Mouse (Mus musculus): Measurements from ENCODE around the gene Serping1.
"Not testable (repeated sequence)": the region's sequence is repeated elsewhere in the genome, so short reads cannot be mapped to it uniquely, and the experiment has no call there.

Gene Serping1

DNA sequence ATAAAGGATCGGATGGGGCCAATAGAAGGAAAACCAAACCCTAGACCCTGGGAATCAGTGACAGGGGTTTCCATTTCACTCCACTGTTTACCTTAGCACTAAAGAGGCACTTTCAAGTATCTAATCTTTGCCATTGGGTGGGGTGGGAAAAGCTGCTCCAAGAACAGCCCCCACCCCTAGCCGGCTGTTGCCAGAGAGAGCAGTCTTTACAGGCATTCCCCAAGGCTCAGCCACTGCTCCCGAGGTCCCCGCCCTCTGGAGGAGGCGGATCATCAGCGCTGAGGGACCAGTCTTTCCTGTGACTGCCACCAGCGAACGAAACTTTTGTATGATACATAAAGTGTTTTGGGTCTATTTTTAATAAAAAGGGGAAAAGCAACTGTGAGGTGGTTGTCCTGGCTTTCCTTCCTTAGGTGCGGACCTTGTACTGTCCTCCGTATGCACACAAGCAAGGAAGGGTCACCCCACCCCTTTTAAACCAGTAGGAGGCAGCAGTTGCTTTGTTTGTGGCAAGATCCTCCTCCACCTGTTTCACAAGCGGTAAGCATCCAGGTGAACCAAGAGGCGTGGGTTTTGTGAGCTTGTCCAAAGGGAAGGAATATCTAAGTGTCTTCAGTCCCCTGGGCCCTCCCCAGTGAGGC is 36.9 kb downstream of the Serping1 start:
- DNase-seq (ENCODE audit: low read depth, low spot score): no peak

DNA sequence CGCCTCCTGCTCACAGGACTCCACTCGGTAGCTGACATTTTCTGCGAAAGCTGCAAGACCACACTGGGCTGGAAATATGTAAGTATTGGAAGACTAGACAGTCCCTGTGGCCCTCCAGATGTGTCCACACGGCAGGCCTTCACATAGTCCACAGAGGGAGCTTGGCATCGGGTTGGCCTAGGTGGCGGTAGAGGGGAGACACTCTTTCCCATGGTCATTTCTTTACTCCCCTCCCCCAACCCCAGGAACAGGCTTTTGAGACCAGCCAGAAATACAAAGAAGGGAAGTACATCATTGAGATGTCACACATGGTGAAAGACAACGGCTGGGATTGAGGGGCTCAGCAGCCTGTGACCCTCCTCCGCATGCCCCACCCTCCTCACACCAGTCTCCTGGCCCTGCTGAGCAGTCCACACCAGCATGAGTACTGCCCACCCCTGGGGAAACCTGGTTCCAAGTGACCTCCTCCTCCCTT is 37.8 kb downstream of the Serping1 start:
- no peak for DNase-seq (ENCODE audit: low read depth, low spot score)

DNA sequence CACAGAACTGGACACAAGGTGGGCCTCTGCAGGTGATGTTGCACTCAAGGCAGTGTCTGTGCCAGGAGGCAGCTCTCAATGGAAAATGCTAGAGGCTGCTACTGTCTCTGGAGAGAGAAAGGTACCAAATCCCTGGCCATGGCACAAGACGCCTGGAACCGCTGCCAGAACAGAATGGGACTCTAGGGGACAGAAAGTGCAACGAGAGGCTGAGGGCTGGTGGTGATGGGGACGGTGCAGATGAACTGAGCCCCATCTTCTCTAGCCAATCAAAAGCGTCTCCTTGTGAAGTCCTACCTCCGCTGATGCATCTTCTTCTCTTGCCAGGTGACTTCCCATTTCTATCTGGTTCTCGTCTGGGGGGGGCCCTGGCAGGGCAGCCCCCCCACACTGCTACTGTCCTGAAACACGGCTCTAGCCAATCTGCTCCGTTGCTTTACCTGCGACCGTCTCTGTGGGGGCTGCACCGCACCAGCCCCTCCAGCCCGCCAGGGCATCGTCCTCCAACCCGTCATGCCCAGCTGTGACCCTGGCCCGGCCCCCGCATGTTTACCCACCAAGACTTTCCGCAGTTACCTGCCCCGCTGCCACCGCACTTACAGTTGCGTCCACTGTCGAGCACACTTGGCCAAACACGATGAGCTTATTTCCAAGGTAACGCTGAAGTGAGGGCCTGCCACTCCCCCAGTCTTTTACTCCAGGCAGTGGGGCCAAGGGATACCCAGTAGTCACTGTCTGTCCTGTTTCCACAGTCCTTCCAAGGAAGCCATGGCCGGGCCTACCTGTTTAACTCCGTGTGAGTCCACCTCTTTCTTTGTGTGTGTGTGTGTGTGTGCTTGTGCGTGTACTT is 38.7 kb downstream of the Serping1 start:
- DNase-seq (ENCODE audit: low read depth, low spot score): no peak

DNA sequence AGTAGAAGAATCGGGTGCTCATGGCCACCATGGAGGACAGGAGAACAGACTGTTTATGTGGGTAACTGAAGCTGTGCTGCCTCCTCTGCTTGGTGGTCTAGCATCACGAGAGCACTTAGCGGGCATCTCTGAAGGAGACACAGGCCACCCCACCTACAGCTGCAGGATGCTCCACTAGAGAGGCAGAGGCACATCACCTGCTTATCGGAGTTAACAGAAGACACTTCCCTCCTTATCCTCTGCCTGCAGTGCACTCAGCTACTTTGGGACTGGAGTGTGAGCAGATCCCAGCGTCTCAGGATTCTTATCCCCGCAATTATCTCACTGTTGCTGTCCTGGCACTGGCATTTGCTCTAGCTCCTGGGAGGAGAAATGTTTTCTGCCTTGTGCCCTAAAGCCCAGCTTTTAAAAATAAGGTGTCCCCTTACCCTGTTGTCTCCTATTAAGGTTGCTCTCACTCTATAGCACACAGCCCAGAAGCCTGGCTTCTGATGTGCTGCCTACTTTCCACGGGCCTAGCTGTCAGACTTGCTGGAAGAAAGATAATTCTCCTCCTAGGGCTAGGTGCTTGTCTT is 39.8 kb downstream of the Serping1 start:
- no peak for DNase-seq (ENCODE audit: low read depth, low spot score)

DNA sequence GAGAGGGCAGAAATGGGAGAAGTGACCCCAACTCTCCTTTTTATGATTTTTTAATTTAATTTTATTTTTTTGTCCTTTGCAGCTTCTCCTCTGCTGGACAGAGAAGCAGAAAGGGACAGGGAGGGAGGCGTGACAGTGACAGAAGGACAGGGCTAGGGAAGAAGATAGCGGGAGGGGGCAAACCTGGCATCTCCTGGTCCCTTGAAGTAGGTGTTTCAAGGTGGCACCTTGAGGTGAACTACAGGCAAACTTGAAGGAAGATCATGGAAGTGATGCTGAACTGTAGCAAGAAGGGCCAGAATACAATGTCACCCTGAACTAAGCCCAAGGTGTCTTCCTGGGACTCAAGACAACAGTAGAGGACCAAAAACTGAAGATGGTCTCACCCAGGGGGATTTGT is 40.3 kb downstream of the Serping1 start:
- no peak for DNase-seq (ENCODE audit: low read depth, low spot score)

DNA sequence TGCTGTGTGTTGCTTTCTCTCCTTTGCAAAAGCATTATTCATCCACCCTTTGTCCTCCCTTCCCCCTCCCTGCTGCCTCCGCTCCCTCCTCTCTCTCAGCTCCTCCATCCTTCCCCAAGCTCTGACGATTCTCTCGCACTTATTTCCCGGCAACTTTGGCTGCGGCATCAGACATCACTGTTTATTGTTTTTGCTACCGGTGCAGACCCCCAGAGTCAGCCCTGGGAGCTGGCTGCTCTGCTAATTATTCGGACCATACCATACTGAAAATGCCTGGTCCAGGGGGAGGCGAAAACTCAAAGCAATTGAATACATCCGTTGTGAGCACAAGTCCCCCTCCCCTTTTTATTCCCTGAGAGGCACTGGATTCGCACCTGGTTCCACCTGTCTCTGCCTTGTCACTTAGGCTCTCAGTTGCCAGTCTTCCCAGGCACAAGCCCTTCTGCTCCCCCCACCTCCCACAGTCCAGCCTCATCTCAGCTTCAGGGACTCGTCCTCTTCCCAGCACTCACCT is 40.8 kb downstream of the Serping1 start:
- no peak for DNase-seq (ENCODE audit: low read depth, low spot score)

DNA sequence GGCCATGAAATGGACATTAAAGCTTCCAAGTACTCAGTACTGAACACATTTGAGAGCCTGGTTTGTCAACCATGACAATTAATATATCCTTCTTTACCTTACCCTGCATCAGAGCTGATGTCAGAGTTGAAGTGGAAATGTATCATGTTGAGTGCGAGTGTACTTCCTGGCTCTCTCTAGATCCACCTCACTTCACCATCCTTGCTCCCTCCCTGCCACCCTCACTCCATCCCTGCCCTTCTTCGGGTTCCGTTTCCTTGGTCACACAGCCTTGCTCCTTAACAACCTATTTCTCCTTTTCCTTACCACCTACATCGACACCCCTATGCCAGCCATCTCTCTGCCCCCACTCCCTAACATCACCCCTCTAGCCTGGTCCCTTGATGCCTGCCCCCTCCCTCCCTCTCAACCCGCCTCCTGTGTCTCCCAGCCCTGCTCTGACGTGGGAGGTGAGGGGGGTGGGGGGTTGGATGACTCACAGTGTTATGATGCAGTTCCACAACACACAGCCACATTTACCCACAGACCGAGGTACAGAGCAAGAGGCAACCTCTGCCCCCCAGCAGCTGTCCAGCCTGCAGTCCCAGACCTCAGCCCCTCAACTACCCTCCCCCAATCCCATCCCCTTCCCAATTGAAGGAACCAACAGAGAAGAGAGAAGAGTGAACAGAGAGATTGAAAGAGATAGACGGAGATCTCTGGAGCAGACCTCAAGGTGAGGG is 41.5 kb downstream of the Serping1 start, which contains the start of gene Ypel4:
Gene Ypel4 (plus strand): TSS at position 480 of the 722 bp plus-strand sequence.
- no peak for DNase-seq (ENCODE audit: low read depth, low spot score)

DNA sequence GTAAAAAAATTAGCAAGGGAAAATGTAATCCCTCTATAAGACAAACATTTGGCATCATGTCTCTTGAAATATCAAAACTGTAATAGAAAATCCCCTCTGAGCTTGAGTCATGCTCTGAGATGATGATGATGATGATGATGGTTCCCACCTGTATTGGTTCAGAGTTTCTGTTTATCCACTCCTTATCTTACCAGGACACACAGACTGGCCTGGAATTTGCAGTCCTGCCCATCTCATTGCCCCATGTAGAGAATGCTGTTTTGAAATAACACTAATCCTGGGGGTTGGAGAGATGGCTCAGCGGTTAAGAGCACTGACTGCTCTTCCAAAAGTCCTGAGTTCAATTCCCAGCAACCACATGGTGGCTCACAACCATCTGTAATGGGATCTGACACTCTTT is 42.9 kb downstream of the Serping1 start:
- DNase-seq (ENCODE audit: low read depth, low spot score): no peak

DNA sequence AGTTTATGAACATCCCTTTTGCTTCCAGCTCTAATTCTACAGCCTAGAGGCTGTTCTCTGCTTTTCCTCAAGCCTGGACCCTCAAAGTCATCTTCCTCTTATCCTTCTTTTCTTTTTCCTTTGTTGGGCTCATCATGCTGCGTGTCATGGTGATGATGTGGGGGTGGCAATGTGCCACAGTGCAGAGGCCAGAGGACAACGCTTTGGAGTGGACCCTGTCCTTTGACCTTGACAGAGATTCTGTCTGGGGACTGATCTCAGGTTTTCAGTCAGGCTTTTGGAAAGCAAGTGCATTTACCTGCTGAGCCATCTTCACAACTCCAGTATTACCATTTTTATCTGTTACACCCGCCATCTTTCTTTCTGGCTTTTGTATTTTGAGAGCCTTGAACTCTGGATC is 44.0 kb downstream of the Serping1 start:
- DNase-seq (ENCODE audit: low read depth, low spot score): no peak

DNA sequence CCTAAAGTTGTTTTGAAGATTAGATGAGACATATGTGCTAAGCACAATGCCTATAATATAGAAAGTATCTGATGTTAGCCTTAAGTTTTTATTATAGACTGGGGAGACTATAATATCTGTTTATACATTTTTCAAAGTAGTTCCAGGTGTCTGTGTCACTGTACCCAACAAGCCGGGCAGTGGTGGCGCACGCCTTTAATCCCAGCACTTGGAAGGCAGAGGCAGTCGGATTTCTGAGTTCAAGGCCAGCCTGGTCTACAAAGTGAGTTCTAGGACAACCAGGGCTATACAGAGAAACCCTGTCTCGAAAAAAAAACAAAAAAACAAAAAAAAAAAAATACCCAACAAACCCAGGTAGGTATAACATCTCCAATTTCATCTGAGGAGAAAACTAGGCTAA is 47.1 kb downstream of the Serping1 start:
- DNase-seq (ENCODE audit: low read depth, low spot score): not testable (repeated sequence)

DNA sequence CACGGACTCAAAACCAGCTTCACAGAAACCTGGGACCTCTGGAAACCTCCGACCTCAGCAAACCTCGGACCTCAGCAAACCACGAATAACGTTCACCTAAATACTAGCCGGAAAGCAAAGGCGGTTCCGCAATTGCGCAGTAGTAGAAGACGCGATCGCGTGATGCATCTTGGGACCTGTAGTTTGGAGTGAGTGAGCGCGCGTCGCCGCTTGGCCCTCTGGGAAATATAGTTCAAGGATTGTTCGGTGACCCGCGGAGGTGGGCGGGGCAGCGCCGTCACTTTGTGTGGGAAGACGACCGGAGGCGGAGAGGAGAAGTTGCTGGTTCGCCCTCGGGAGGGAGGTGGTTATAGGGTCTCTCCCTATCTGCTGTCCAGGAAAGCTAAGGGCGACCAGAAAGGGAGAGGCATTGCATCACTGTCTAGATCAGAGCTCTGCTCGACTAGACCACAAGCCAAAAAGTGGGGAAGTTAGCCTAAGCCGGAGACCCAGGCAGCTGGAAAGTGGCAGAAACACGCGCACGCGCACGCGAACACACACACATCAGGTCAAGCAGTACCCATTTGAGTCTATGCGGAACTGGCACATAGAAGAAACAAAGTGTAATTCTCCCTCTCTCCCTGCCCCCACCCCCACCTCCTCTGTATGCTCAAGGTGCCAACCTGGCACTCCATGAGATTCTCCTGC is 47.9 kb downstream of the Serping1 start, which contains the start of gene Clp1:
Gene Clp1 (minus strand): TSS at position 179 of the 687 bp plus-strand sequence.
- DNase-seq (ENCODE audit: low read depth, low spot score): peak; percentile 97

DNA sequence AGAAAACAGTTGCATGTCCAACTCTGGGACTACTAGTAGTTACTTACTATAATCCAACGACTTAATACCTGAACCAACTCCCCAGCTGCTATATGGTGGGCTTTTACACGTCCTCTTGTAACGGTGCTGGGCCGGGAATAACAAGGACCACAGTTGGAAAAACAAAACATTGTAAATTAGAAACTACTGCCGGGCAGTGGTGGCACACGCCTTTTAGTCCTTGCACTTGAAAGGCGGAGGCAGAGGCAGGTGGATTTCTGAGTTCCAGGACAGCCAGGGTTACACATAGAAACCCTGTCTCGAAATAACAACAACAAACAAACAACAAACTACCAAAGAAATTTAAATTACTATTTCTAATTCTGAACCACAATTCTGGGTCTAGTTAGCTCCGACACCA is 48.5 kb downstream of the Serping1 start:
- DNase-seq (ENCODE audit: low read depth, low spot score): no peak

DNA sequence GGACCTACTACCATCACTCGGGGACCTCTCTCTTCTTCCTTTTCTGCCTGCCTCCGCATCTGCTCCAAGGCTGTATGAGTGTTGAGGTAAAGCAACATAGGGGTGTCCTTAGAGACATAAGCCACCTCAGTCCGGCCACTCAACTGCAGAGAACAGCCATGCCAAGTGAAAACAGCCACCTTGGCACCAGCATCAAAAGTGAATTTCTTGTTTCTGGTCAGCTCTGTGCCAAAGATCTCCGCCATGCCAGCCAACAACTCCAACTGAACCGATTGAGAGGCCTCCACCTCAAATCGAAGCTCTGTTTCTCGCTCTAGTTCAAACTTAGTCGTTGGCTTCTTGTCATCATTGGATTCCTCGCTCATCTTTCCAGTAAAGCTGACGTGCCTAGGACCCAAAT is 49.5 kb downstream of the Serping1 start:
- DNase-seq (ENCODE audit: low read depth, low spot score): no peak

DNA sequence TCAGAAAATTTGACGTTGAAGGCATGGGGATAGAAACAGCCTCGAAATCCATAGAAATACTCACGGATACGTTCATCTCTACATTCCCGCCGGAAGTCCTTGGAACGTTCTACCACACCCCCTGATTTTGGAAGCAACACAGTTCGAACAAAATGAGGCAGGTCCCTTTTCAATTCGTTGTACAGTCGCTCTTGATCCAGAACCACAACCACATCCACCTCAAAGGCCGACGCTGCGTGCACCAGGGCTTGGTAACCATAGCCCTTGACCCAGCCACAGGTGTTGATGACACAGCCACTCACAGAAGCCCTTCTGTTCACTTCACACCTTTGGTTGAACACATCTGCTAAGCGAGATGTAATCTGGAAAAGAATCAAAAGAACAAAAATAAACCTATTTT is 51.4 kb downstream of the Serping1 start:
- DNase-seq (ENCODE audit: low read depth, low spot score): no peak

DNA sequence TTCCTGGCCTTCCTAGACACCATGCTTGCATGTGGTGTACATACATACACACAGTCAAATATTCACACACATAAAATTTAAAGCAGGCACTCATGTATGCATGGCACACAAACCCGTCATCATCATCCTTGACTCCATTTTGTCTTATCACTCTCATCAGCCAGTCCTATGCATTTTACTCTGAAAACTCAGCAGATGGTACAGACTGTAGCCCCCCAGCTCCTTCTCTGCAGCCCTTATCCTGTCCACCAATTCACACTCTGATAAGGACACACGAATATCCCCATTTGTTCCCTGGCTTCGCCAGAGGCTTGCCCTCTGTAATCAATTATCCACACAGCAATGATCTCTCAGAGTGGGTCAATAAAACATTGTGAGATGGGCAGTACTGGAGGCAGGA is 54.1 kb downstream of the Serping1 start:
- DNase-seq (ENCODE audit: low read depth, low spot score): no peak

DNA sequence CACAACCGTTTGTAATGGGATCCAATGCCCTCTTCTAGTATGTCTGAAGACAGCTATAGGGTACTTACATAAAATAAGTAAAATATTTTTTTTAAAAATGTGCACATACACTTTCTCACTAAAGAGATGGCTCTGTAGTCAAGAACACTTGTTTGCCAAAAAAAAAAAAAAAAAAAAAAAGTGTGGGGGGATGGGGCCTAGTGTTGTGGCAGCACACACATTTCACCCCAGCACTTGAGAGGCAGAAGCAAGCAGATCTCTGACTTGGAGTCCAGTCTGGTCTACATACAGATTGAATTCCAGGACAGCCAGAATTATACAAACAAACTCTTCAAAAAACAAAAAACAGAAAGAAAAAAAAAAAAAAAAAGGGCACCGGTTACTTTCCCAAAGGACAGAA is 54.5 kb downstream of the Serping1 start:
- no peak for DNase-seq (ENCODE audit: low read depth, low spot score)

DNA sequence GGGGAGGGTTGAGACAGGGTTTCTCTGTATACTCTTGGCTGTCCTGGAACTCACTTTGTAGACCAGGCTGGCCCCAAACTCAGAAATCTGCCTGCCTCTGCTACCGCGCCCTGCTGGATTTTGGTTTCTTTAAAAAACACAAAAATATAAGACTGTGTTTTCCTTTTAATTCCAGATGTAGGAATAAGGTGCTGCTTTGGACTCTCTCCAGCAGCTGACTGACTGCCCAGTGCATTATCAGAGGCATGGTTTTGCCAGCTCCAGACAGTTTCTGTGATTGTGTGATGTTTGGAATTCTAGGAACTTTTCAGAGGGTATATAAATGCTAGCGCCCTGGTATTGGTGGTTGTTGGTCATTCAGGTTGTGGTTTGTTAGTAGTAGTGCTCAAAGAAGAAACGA is 57.9 kb downstream of the Serping1 start:
- no peak for DNase-seq (ENCODE audit: low read depth, low spot score)

DNA sequence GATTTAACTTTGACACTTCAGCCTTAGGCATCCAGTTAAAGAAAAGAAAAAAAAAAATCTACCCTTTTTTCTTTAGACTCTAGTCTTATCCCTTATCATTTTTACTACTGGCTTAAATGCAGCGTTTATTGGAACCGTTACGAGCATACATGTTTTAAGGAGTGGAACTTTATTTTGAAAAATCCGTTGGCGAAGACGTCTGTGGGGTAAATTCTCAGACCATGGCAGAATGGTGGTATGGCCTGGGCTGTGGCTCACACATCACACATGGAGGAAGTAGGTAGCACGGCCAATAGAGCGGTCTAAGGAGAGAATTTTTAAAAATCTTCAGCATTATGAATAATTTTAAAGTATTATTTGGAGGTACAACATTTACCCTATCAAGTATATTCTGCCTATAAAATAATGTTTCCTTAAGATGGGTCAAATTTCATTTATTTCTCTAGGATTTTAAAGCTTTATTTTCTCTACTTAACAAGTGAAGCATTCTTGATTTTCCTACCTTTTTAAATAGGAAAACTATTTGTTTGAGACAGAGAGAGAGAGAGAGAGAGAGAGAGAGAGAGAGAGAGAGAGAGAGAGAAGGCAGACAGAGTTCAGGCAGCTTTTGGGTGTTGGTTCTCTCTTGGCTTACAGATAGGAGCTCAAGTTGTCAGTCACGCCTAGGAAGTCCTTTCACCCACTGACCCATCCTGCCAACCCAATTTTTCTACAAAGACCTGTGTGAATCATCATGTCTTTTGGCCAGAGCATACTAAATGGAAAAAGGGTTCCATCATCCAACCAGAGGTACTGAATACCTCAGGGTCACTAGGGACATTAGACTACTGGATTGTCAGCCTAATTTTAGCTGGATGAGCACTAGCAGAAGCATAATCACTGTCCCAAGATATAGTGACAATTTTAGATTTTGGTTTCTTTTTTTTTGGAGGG is 58.6 kb downstream of the Serping1 start:
- DNase-seq (ENCODE audit: low read depth, low spot score): no peak

DNA sequence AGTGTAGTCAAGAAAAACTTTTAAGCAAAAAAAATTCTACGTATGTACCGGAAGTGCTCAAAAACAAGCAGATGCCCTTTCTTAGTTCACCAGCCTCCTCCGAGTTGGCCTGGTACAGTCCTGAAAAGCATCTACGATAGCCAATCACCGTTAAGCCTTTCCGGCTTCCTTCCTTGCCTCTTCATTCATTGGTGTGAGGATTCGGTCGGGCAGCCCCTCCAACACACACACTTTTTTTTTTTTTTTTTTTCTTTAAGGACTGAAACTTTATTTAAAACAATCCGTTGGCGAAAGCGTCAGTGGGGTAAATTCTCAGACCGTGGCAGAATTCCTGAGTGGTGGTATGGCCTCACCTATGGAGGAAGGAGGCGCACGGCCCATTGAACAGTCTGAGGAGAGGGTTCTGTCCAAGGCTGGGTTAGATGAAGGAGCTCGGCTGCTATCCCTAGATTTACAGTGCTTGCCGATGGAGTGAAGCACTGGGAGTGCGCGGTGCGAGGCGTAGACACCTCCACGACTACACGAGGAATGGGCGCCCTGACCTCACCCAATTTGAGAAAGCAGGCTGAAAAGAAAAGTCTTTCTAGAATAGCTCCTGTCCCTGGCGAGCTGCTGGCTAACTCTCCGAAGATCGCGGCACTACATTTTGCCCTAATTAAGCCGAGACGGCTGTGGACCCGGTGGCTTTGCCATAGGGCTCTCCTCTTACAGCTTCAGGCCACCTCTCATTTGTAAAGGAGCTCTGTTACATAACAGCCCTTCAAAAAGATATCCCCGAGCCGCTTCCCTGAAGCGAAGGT is 59.5 kb downstream of the Serping1 start:
- DNase-seq (ENCODE audit: low read depth, low spot score): peak; percentile 82

Data from embryo, embryonic 11.5 days (tissue).